Mouse (Mus musculus) heart, embryonic 14.5 days (tissue): ENCODE data around the gene Wdr76. TPM values are rescaled to one million over a fixed set of nuclear protein-coding genes. Genes with fewer than 3 reads are reported as not detected.

Experiments used
- ATAC-seq: fragments of 200-750 bp; cut with Nextera tagmentation; 2 replicates; pipeline ENCODE4 v1.8.0; 2017; ENCODE audit warnings: low read depth, moderate TSS enrichment; ENCODE audit not compliant: insufficient number of reproducible peaks, insufficient read depth, low FRiP score
- H3K27ac ChIP-seq, 2 experiments: fragments of 200-500 bp in 1 of 2; fragments of 300-500 bp in 1 of 2; sonication (generic) in 1 of 2; replicated peaks in 1 of 2; 2 replicates each; pipeline ENCODE4 v1.5.1; 2012 to 2014; ENCODE audit warnings: low read depth in 2 of 2, low read length in 2 of 2, control low read depth in 1 of 2, mild to moderate bottlenecking in 1 of 2, mixed read lengths in 1 of 2; ENCODE audit not compliant: control insufficient read depth in 1 of 2, insufficient read depth in 1 of 2
- H3K27me3 ChIP-seq: fragments of 300-500 bp; sonication (generic); 2 replicates; pipeline ENCODE4 v1.6.1; 2014; ENCODE audit warnings: mild to moderate bottlenecking, low read length, control low read depth; ENCODE audit not compliant: control insufficient read depth, insufficient read depth
- H3K36me3 ChIP-seq: fragments of 300-500 bp; sonication (generic); 2 replicates; pipeline ENCODE4 v1.6.1; 2014; ENCODE audit warnings: mild to moderate bottlenecking, control low read depth, low read length, mixed read lengths; ENCODE audit not compliant: control insufficient read depth, insufficient read depth
- H3K4me1 ChIP-seq, 2 experiments: fragments of 200-500 bp in 1 of 2; fragments of 300-500 bp in 1 of 2; sonication (generic) in 1 of 2; 2 replicates each; pipeline ENCODE4 v1.6.1; 2012 to 2014; ENCODE audit warnings: low read length in 2 of 2, control low read depth in 1 of 2, mixed read lengths in 1 of 2; ENCODE audit not compliant: control insufficient read depth in 2 of 2, insufficient read depth in 2 of 2
- H3K4me2 ChIP-seq: fragments of 300-500 bp; sonication (generic); 2 replicates; pipeline ENCODE4 v1.6.1; 2014; ENCODE audit warnings: mild to moderate bottlenecking, low read length
- H3K4me3 ChIP-seq, 2 experiments: fragments of 200-500 bp in 1 of 2; fragments of 300-500 bp in 1 of 2; sonication (generic) in 1 of 2; 2 replicates each; pipeline ENCODE4 v1.5.1; 2012 to 2014; ENCODE audit warnings: low read length in 2 of 2, mild to moderate bottlenecking in 2 of 2, control low read depth in 1 of 2, low read depth in 1 of 2, moderate library complexity in 1 of 2; ENCODE audit not compliant: control insufficient read depth in 1 of 2, insufficient read depth in 1 of 2
- H3K9ac ChIP-seq: fragments of 300-500 bp; sonication (generic); 2 replicates; pipeline ENCODE4 v1.6.1; 2014; ENCODE audit warnings: mild to moderate bottlenecking, low read length
- H3K9me3 ChIP-seq: fragments of 300-500 bp; sonication (generic); 2 replicates; pipeline ENCODE4 v1.6.1; 2016; ENCODE audit warnings: low read length, control low read depth; ENCODE audit not compliant: control insufficient read depth
- WGBS: fragments of 180-500 bp; shearing (Covaris S2); extraction: QIAGEN DNeasy Blood & Tissue Kit; methylation state at CpG from one replicate; pipeline ENCODE4 v1.1.7; 2014; 5-methylcytosine and 5-hydroxymethylcytosine counted together
- polyA plus RNA-seq: library from polyadenylated mRNA; unstranded; fragments of >200 nt; fragmentation: Nextera tagmentation; extraction: Ambion mirVana; gene quantifications from 2 replicates; pipeline ENCODE4 v1.2.1, GENCODE M21; 2014

Wdr76 gene
- polyA plus RNA-seq, 1 experiment from 2014 or later: 6.5 TPM

GRCm38 (mm10) chr2:121570999-121571655 is 64.6 kb downstream of the Wdr76 start:
- no peak overlapping the region for H3K4me2 ChIP-seq
- 47% methylated on average over 8 of the region's 8 CpGs for WGBS
- 0 out of 4 replicates have a peak overlapping the region, but pooled peaks of 1 of the 2 experiments have one; percentile 19 for H3K27ac ChIP-seq
- peaks cover 6 to 22% of the 10 kb centered on the region in 2 experiments for H3K4me1 ChIP-seq
- ATAC-seq: no peak
- H3K4me3 ChIP-seq: no peak overlapping the region
- no peaks in the 10 kb centered on the region for H3K9me3 ChIP-seq
- no peaks in the 10 kb centered on the region for H3K36me3 ChIP-seq
- H3K27me3 ChIP-seq: no peaks in the 10 kb centered on the region
- no peak overlapping the region for H3K9ac ChIP-seq

GRCm38 (mm10) chr2:121571780-121572179 is 65.3 kb downstream of the Wdr76 start:
- Histone ChIP-seq H3K9ac (no peak overlapping the region), H3K27ac (no peak overlapping the region)
- peak; percentile 38; the same call in 1 of the 2 replicates for ATAC-seq

GRCm38 (mm10) chr2:121574066-121574630 is 67.6 kb downstream of the Wdr76 start:
- no peak for ATAC-seq
- H3K36me3 ChIP-seq: no peaks in the 10 kb centered on the region
- no peak overlapping the region for H3K4me2 ChIP-seq
- H3K27ac ChIP-seq: no peak overlapping the region
- 52% methylated on average over 9 of the region's 9 CpGs for WGBS
- no peaks in the 10 kb centered on the region for H3K27me3 ChIP-seq
- no peak overlapping the region for H3K4me3 ChIP-seq
- H3K9ac ChIP-seq: no peak overlapping the region
- H3K9me3 ChIP-seq: no peaks in the 10 kb centered on the region
- peaks cover 6 to 22% of the 10 kb centered on the region in 2 experiments for H3K4me1 ChIP-seq

More at GRCm38 (mm10) chr2:121571780-121572179, 65.3 kb downstream of the Wdr76 start:
- Histone ChIP-seq H3K9me3 (no peaks in the 10 kb centered on the region), H3K4me3 (no peak overlapping the region), H3K27me3 (no peaks in the 10 kb centered on the region), H3K36me3 (no peaks in the 10 kb centered on the region), H3K4me2 (no peak overlapping the region), H3K4me1 (peaks cover 6 to 22% of the 10 kb centered on the region in 2 experiments)
- WGBS: 8% methylated on average over 7 of the region's 7 CpGs

GRCm38 (mm10) chr2:121575741-121576201 is 69.2 kb downstream of the Wdr76 start:
- Histone ChIP-seq H3K36me3 (no peaks in the 10 kb centered on the region), H3K4me3 (no peak overlapping the region), H3K27ac (no peak overlapping the region), H3K4me2 (no peak overlapping the region), H3K27me3 (no peaks in the 10 kb centered on the region), H3K9ac (no peak overlapping the region), H3K9me3 (no peaks in the 10 kb centered on the region), H3K4me1 (peaks cover 6 to 18% of the 10 kb centered on the region in 2 experiments)
- 43% methylated on average over 8 of the region's 8 CpGs for WGBS
- no peak for ATAC-seq

- no peak for ATAC-seq
- H3K27ac ChIP-seq: no peak overlapping the region; a peak in 1 of 4 replicates
- no peaks in the 10 kb centered on the region for H3K36me3 ChIP-seq
- H3K4me1 ChIP-seq: peaks cover 6 to 11% of the 10 kb centered on the region in 2 experiments
- 80% methylated on average over 13 of the region's 13 CpGs for WGBS
- H3K9ac ChIP-seq: no peak overlapping the region
- H3K4me3 ChIP-seq: no peak overlapping the region
- H3K27me3 ChIP-seq: no peaks in the 10 kb centered on the region
- no peaks in the 10 kb centered on the region for H3K9me3 ChIP-seq
- no peak overlapping the region for H3K4me2 ChIP-seq
Measured at GRCm38 (mm10) chr2:121582809-121583376, 76.4 kb downstream of the Wdr76 start.

GRCm38 (mm10) chr2:121583468-121584116 is 77.1 kb downstream of the Wdr76 start:
- Histone ChIP-seq H3K36me3 (no peaks in the 10 kb centered on the region), H3K4me3 (no peak overlapping the region), H3K4me1 (peaks cover 13 to 18% of the 10 kb centered on the region in 2 experiments), H3K9me3 (no peaks in the 10 kb centered on the region), H3K4me2 (no peak overlapping the region), H3K27me3 (no peaks in the 10 kb centered on the region), H3K27ac (peak overlapping the region; percentile 27 to 50; a peak in 2 of 4 replicates), H3K9ac (no peak overlapping the region)
- WGBS: 48% methylated on average over 13 of the region's 13 CpGs
- peak; percentile 44; the same call in 1 of the 2 replicates for ATAC-seq

GRCm38 (mm10) chr2:121584705-121585104 is 78.2 kb downstream of the Wdr76 start:
- peaks cover 15 to 20% of the 10 kb centered on the region in 2 experiments for H3K4me1 ChIP-seq
- H3K9me3 ChIP-seq: no peaks in the 10 kb centered on the region
- H3K36me3 ChIP-seq: no peaks in the 10 kb centered on the region
- H3K4me3 ChIP-seq: no peak overlapping the region
- 44% methylated on average over 5 of the region's 5 CpGs for WGBS
- no peaks in the 10 kb centered on the region for H3K27me3 ChIP-seq
- ATAC-seq: no peak
- no peak overlapping the region for H3K27ac ChIP-seq
- no peak overlapping the region for H3K9ac ChIP-seq
- H3K4me2 ChIP-seq: no peak overlapping the region
